In genomic region chr17:15808015-15808414, GRCm38 (mm10) we compare ENCODE assay signal across 17 mouse cellular contexts. TPM values are rescaled to one million over a fixed set of nuclear protein-coding genes. Genes with fewer than 3 reads are reported as not detected.
DNase-seq lines count a peak whose midpoint lies in the region; ATAC-seq and TF ChIP-seq lines count a peak whose summit lies in the region.
"Had no signal": no experiment of that assay in that cellular context is flagged by ENCODE, and none has a peak within 500 bp of the region (broad histone marks: within the 10 kb centered on the region; RNA-seq: fewer than 3 reads in every experiment).

No protein-coding gene starts in this region.

- H3K9me3 ChIP-seq in lung, embryonic 15.5 days = no peaks in the 10 kb centered on the region
- H3K9me3 ChIP-seq in embryonic facial prominence, embryonic 12.5 days = no peaks in the 10 kb centered on the region
- no peaks in the 10 kb centered on the region for H3K9me3 ChIP-seq in limb, embryonic 15.5 days
- H3K9me3 ChIP-seq: heart, embryonic 15.5 days; hindbrain, embryonic 12.5 days; neural tube, embryonic 12.5 days had no signal

- ATAC-seq in lung, embryonic 15.5 days (ENCODE audit: borderline replicate concordance, extremely low read depth, low FRiP score, low TSS enrichment) = no peak
- ATAC-seq in embryonic facial prominence, embryonic 12.5 days (ENCODE audit: insufficient number of reproducible peaks, insufficient read depth, low FRiP score, low TSS enrichment) = no peak
- no peak for ATAC-seq in limb, embryonic 15.5 days (ENCODE audit: insufficient number of reproducible peaks, low FRiP score, low TSS enrichment, low read depth)
- ATAC-seq: intestine, embryonic 16.5 days; Patski had no signal

- no peak overlapping the region for H3K9ac ChIP-seq in lung, embryonic 15.5 days
- H3K9ac ChIP-seq in embryonic facial prominence, embryonic 12.5 days = no peak overlapping the region
- H3K9ac ChIP-seq in limb, embryonic 15.5 days = no peak overlapping the region
- H3K9ac ChIP-seq: heart, embryonic 15.5 days; hindbrain, embryonic 12.5 days; neural tube, embryonic 12.5 days had no signal

- WGBS in lung, embryonic 15.5 days = 28% methylated on average over 4 of the region's 4 CpGs
- 53% methylated on average over 4 of the region's 4 CpGs for WGBS in embryonic facial prominence, embryonic 12.5 days
- WGBS in limb, embryonic 15.5 days = 57% methylated on average over 4 of the region's 4 CpGs

- peak overlapping the region; percentile 57 for H3K4me3 ChIP-seq in gastrocnemius, adult 2 months
- no peak overlapping the region for H3K4me3 ChIP-seq in lung, embryonic 15.5 days
- H3K4me3 ChIP-seq in embryonic facial prominence, embryonic 12.5 days = no peak overlapping the region
- H3K4me3 ChIP-seq in limb, embryonic 15.5 days = no peak overlapping the region
- H3K4me3 ChIP-seq: heart, embryonic 15.5 days; hindbrain, embryonic 12.5 days; neural tube, embryonic 12.5 days had no signal

- H3K4me2 ChIP-seq in lung, embryonic 15.5 days = 0 out of 2 replicates have a peak overlapping the region, but pooled peaks have one; percentile 1
- H3K4me2 ChIP-seq in embryonic facial prominence, embryonic 12.5 days (replicated peaks) = no peak overlapping the region
- H3K4me2 ChIP-seq in limb, embryonic 15.5 days = no peak overlapping the region
- H3K4me2 ChIP-seq: heart, embryonic 15.5 days; hindbrain, embryonic 12.5 days; neural tube, embryonic 12.5 days had no signal

- peak overlapping the region; percentile 84 for H3K27ac ChIP-seq in gastrocnemius, adult 2 months
- peak overlapping the region; percentile 73 for H3K27ac ChIP-seq in lung, embryonic 15.5 days
- 0 out of 2 replicates have a peak overlapping the region, but pooled peaks have one; percentile 76 for H3K27ac ChIP-seq in embryonic facial prominence, embryonic 12.5 days
- H3K27ac ChIP-seq in limb, embryonic 15.5 days = peak overlapping the region; percentile 79
- H3K27ac ChIP-seq: neural tube, embryonic 12.5 days had no signal

- DNase-seq in gastrocnemius, adult 2 months = no peak
- no peak for DNase-seq in gastrocnemius, adult 18-20 months (ENCODE audit: low spot score)
- no peak for DNase-seq in lung, postnatal 14 days
- no peak for DNase-seq in right cerebral cortex, adult 2 months (ENCODE audit: low spot score in 2 of 2)
- DNase-seq in adrenal gland, adult 2 months = no peak
- DNase-seq: B cell, adult 2 months; cerebellum, adult 11-12 months; kidney, postnatal 25 days; liver had no signal

- H3K27me3 ChIP-seq in lung, embryonic 15.5 days = no peaks in the 10 kb centered on the region
- no peaks in the 10 kb centered on the region for H3K27me3 ChIP-seq in embryonic facial prominence, embryonic 12.5 days
- H3K27me3 ChIP-seq in limb, embryonic 15.5 days = no peaks in the 10 kb centered on the region
- H3K27me3 ChIP-seq: heart, embryonic 15.5 days; hindbrain, embryonic 12.5 days; neural tube, embryonic 12.5 days; Patski had no signal

- no peak for TF ChIP-seq CTCF in gastrocnemius, adult 2 months (IDR thresholded peaks at IDR 0.05)

- H3K36me3 ChIP-seq in lung, embryonic 15.5 days = peaks cover 13% of the 10 kb centered on the region; the same call in 1 of the 2 replicates
- peaks cover 18% of the 10 kb centered on the region for H3K36me3 ChIP-seq in embryonic facial prominence, embryonic 12.5 days
- peaks cover 21% of the 10 kb centered on the region for H3K36me3 ChIP-seq in limb, embryonic 15.5 days

- intact Hi-C loops in gastrocnemius, adult 2 months (cut with DNase I) = no loop called here

- peaks cover 45% of the 10 kb centered on the region for H3K4me1 ChIP-seq in lung, embryonic 15.5 days
- peaks cover 32% of the 10 kb centered on the region for H3K4me1 ChIP-seq in embryonic facial prominence, embryonic 12.5 days
- peaks cover 46% of the 10 kb centered on the region for H3K4me1 ChIP-seq in limb, embryonic 15.5 days

RNA-seq across cellular contexts. Expression of gene Rgmb, which starts 22.8 kb away (rescaled TPM):
- 10 to 100 TPM; 39.2 to 41.3 TPM for total RNA-seq in gastrocnemius, adult 2 months (2021)
- total RNA-seq in gastrocnemius, adult 18-20 months (2021) = 10 to 100 TPM; 34.2 to 37.6 TPM
- 13.5 and 14.6 TPM in 2 replicates for polyA plus RNA-seq in lung, embryonic 15.5 days (2015; fragmentation: Nextera tagmentation; extraction: Ambion mirVana)
- polyA plus RNA-seq in embryonic facial prominence, embryonic 12.5 days (2016; fragmentation: Nextera tagmentation; extraction: Ambion mirVana) = 30.2 and 33.5 TPM in 2 replicates
- polyA plus RNA-seq in limb, embryonic 15.5 days (2015; fragmentation: Nextera tagmentation; extraction: Ambion mirVana) = 20.5 and 21.8 TPM in 2 replicates
- total RNA-seq in adrenal gland, adult 2 months (2021) = 10 to 100 TPM; 12.3 to 16.4 TPM
- polyA plus RNA-seq in adrenal gland, adult 2 months (2012; rRNA removed) = 60.9 and 81.7 TPM in 2 replicates
